Mouse (Mus musculus) hematopoietic stem cell, adult 5-6 weeks (primary cell): ENCODE measurements around the gene Cnksr3. TPM values are rescaled to one million over a fixed set of nuclear protein-coding genes. Genes with fewer than 3 reads are reported as not detected.

Experiments used
- ATAC-seq, 2 experiments: fragments of 125-278 bp in 1 of 2; replicated peaks in 1 of 2; 2 replicates each; pipeline ENCODE4 v1.8.0; 2016 to 2017; ENCODE audit warnings: inconsistent platforms in 2 of 2, mild to moderate bottlenecking in 2 of 2, moderate number of reproducible peaks in 2 of 2, low read depth in 1 of 2, moderate TSS enrichment in 1 of 2; ENCODE audit not compliant: low FRiP score in 2 of 2, poor library complexity in 2 of 2, severe bottlenecking in 2 of 2, insufficient read depth in 1 of 2, low TSS enrichment in 1 of 2
- total RNA-seq: library from RNA; stranded (forward); fragments of 172-1452, 232-1000 nt; gene quantifications from 2 replicates; pipeline ENCODE4 v1.2.3, GENCODE M21; 2017

The Cnksr3 gene
- 11.9 and 17.8 TPM in 2 replicates for total RNA-seq

- ATAC-seq: peak; percentile 71 to 74
These were observed at the start of gene Cnksr3 for GRCm38 (mm10) chr10:7211696-7212482. Gene Cnksr3, minus strand, starts transcription at chr10:7212237.

GRCm38 (mm10) chr10:7260166-7261108 is 48.4 kb upstream of the Cnksr3 start:
- ATAC-seq: no peak

DNA sequence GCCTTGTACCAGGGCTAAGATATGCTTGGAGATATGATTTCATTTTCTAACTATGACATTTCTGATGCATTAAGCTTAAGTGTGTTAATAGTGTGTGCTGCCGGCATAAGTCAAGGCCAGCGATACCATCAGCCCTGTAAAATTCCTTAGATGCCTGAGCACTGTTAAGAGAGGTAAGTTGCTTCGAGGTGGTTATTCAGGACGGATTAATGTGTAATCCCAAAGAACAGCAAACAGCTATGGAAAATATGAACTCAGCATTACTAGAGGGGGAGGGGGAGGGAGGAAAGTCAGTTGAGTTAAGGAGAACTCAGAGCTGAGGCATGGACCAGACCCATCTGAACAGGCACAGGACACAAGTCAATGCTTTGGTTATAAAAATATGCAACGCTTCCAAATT is 46.6 kb upstream of the Cnksr3 start:
- no peak for ATAC-seq

DNA sequence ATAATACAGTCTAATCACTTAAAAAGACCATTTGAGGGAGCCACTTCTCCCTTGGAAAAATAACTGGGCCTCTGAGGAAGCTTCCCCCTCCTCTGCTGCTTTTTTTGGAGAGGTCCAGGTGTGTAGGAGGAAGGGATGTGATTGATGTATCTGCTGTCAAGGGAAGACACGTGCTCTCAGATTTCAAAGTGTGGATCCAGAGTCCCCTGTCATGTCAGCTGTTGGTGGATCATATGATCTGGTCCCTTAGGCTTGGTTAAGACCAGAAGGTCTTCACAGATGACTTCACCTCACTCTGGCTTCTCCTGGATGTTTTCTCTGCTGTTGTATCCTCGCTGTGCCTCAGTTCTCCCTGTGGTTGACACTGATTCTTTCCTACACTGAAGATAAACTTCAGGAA is 38.4 kb upstream of the Cnksr3 start:
- ATAC-seq: no peak

DNA sequence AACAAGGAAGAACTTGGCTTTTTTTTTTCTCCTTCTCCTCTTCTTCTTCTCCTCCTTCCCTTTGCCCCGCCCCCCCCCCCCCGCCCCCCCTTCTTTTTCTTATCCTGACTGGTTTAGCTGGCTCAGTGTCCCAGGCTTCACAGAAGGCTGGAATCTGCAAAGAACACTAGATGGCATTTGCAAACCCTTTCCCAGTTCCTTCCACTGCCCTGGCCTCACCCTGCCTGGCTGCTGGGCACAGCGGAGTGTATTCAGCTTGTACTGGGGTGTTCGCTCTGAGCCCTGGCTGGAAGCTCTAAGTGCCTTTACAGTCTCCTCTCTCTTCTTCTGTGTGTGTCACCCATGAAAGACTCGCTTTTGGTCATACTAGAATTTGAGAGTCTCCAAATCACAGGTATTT is 22.6 kb upstream of the Cnksr3 start:
- no peak for ATAC-seq

DNA sequence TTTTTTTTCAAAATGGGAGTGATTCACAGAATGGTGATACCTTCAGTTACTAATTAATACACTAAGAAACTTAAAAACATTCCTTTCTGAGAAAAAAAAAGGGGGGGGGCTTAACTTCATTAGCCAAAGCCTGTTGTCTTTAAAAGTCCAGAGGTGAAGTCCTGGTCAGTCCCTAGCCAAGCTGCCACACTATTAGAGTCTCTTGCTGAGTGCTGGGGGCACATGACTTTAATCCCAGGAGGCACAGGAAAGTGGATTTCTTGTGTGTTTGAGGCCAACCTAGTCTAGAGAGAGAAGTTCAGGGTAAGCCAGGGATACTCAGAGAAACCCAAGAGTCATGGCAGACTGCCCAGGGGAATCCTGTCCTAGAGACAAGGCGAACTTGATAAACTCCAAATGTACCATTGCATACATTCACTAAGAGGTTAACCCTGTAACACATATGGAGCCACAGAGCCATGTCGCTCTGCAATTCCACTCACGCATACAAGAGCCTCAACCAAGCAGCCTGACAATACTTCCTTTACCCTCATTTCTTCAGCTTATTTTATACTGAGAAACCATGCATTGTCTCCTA is 5.6 kb upstream of the Cnksr3 start:
- no peak for ATAC-seq

DNA sequence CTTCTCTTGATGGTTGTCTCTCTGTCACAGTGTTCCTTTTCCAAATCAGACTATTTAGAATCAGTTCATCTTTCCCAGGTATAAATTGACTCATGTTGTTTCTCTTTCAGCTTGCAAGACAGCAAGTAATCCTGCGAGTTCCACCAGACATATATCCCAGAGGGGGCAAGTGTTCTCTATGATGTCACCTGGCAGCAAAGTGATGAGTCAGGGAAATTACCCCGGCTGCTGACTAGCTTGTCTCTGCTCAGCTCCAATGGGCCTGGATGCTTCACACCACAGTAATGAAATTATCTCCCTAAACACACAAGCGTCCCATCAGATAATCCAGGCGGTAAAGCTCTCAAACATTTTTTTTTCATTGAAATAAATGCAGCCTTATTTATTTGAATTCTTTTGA is 2.7 kb upstream of the Cnksr3 start:
- ATAC-seq: no peak

DNA sequence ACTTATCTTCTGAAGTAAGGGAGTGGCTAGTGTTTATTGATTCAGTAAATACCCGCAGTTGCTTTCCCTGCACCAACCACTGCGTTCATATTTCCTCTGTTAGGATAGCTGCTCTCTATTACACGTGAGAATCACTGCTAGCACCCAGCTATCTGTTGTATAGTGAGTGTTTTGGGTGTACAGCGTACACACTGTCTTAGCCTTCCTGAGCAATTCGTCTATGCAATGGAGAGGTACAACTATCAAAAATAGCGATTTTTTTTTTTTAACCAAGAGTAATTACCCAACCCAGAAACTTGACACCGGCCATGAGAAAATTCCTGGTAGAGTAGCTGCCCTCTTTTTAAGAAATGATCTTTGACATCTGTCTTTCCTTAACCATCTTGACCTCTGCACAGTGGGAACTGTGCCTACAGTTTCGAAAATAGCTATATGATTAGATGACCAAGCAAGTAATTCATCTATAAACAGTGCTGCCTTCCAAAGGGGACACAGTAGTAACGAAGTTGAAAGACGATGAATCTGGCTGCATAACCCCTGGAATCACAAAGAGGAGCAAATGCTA is 1.1 kb upstream of the Cnksr3 start:
- peak in 1 of 2 experiments; percentile 0; a peak in 1 of 4 replicates for ATAC-seq

DNA sequence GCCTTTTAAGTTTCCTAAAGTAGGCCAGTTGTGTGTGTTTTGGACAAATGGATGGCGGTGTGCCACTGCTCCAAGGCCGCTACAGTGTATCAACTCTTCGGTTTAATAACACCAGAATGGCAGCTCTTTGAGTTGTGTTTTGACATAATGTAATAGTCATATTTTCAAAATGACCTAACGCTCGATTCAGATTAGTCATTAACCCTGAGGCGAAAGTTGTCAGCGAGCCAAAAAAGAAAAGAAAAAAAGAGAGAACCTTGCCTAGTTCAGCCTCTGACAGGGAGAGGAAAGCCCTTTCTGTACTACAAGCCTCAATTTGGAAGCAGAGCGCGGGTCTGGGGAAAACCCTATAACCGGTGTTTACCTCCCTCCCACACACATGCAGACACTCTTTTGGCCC is 500 bp upstream of the Cnksr3 start:
- ATAC-seq: peak; percentile 29 to 31

DNA sequence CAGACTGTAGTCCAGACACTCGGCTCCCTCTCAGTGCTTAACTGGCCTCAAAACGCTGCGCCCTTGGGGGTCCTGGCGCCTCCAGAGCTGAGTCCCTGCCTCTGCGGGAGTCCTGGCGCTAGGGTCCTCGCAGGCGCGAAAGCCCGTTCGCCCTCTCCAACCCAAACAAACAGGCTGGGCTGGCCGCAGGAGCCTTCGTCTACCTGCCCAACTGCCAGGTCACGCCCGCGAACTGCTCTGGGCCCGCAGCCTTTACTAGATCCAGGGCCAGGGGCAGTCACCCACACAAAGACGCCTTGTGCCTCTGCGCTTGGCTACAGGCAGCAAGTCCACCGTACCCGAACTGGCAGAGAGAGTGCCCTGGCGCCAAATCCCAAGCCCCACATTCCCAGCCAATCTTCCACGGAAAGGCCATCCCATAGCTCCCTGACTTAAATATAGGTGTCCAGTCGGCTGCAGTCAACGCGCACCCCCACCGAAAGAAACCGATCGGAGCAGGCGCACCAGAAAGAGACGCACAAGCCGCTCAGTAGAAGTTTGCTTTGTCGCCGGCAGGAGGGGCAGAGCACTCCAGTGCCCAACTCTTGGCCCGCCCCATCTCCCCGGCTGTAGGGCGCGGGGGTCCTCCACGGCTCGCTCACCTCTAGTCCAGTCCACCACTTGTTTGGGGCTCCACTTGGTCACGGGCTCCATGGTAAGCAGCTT is 894 bp downstream of the Cnksr3 start:
- ATAC-seq: peak; percentile 77 to 81

- no peak for ATAC-seq
These were observed 2.2 kb downstream of the Cnksr3 start for GRCm38 (mm10) chr10:7209691-7210455.

GRCm38 (mm10) chr10:7208859-7209441 is 3.1 kb downstream of the Cnksr3 start:
- ATAC-seq: no peak

- ATAC-seq: no peak
These were observed 4.7 kb downstream of the Cnksr3 start for GRCm38 (mm10) chr10:7207301-7207700.

- no peak for ATAC-seq
These were observed 5.5 kb downstream of the Cnksr3 start for GRCm38 (mm10) chr10:7206571-7206970.

GRCm38 (mm10) chr10:7205576-7205975 is 6.5 kb downstream of the Cnksr3 start:
- no peak for ATAC-seq

DNA sequence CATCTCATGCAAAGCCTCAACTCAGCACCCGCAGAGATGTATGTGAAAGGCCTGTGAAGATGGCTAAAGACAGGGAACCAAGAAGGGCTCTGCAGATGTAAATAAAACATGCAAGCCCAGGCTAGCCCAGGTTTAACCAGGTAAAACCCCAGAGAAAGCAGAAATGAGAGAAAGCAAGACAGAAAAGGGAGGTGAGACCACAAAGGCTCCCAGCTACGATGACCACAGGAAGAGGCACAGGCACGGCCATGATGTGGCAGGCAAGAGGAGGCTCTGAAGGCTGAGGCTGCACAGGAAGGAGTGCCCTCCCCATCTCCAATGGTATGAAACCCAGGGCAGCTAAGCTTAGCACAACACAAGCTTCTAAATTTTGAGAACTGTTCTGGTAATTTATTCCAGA is 7.1 kb downstream of the Cnksr3 start:
- ATAC-seq: peak; percentile 34 to 62; a peak in 2 of 4 replicates
